Mouse (Mus musculus): ENCODE data around the gene Gal.

Gal gene

GRCm38 (mm10) chr19:3419251-3419650 is 4.9 kb upstream of the Gal start:
- peak; percentile 56 for DNase-seq (ENCODE audit: low read depth)

- no peak for DNase-seq (ENCODE audit: low read depth)
Observed at GRCm38 (mm10) chr19:3405531-3406281, 8.6 kb downstream of the Gal start.

GRCm38 (mm10) chr19:3404030-3404429 is 10.3 kb downstream of the Gal start:
- DNase-seq (ENCODE audit: low read depth) = no peak

- no peak for DNase-seq (ENCODE audit: low read depth)
Observed at GRCm38 (mm10) chr19:3402390-3402789, 12.0 kb downstream of the Gal start.

- no peak for DNase-seq (ENCODE audit: low read depth)
Observed at GRCm38 (mm10) chr19:3401943-3402342, 12.4 kb downstream of the Gal start.

GRCm38 (mm10) chr19:3401504-3401903 is 12.8 kb downstream of the Gal start:
- DNase-seq (ENCODE audit: low read depth) = no peak

- no peak for DNase-seq (ENCODE audit: low read depth)
Observed at GRCm38 (mm10) chr19:3400057-3400456, 14.3 kb downstream of the Gal start.

- DNase-seq (ENCODE audit: low read depth) = no peak
Observed at GRCm38 (mm10) chr19:3394216-3394615, 20.1 kb downstream of the Gal start.

- DNase-seq (ENCODE audit: low read depth) = no peak
Observed at GRCm38 (mm10) chr19:3392384-3392783, 22.0 kb downstream of the Gal start.

GRCm38 (mm10) chr19:3389089-3389488 is 25.3 kb downstream of the Gal start:
- peak; percentile 90 for DNase-seq (ENCODE audit: low read depth)

- peak; percentile 95 for DNase-seq (ENCODE audit: low read depth)
Observed at GRCm38 (mm10) chr19:3388629-3389057, 25.7 kb downstream of the Gal start, which contains the start of gene Tesmin. Gene Tesmin (plus strand): TSS chr19:3388857.

- peak; percentile 75 for DNase-seq (ENCODE audit: low read depth)
Observed at GRCm38 (mm10) chr19:3388061-3388460, 26.3 kb downstream of the Gal start.

GRCm38 (mm10) chr19:3378614-3379013 is 35.7 kb downstream of the Gal start:
- DNase-seq (ENCODE audit: low read depth) = peak; percentile 33

GRCm38 (mm10) chr19:3376966-3377715 is 37.2 kb downstream of the Gal start:
- DNase-seq (ENCODE audit: low read depth) = peak; percentile 78

GRCm38 (mm10) chr19:3375945-3376495 is 38.3 kb downstream of the Gal start:
- DNase-seq (ENCODE audit: low read depth) = no peak

- DNase-seq (ENCODE audit: low read depth) = peak; percentile 45
Observed at GRCm38 (mm10) chr19:3374028-3374427, 40.3 kb downstream of the Gal start.

GRCm38 (mm10) chr19:3373380-3373779 is 41.0 kb downstream of the Gal start:
- DNase-seq (ENCODE audit: low read depth) = no peak

GRCm38 (mm10) chr19:3368276-3368675 is 46.1 kb downstream of the Gal start:
- DNase-seq (ENCODE audit: low read depth) = no peak

GRCm38 (mm10) chr19:3365089-3365488 is 49.3 kb downstream of the Gal start:
- DNase-seq (ENCODE audit: low read depth) = peak; percentile 22

GRCm38 (mm10) chr19:3363510-3363909 is 50.8 kb downstream of the Gal start:
- no peak for DNase-seq (ENCODE audit: low read depth)

All from 416B (cell line).